Mouse (Mus musculus): ENCODE measurements at regions not wholly inside any gene's neighbourhood (a gene's known extent, or its start where the extent isn't known, plus 50 kb on each side); places are given as distances from the start of the nearest gene placed in this dataset.

GRCm38 (mm10) chr6:111733926-111734325 is 539.6 kb upstream of the Lmcd1 start:
- peak; percentile 76 for DNase-seq (ENCODE audit: low read depth)
- no peak for TF ChIP-seq CTCF (IDR thresholded peaks at IDR 0.05; ENCODE audit: borderline replicate concordance, extremely low read depth, insufficient read depth, insufficient read length)
- no peak for TF ChIP-seq POLR2A (IDR thresholded peaks at IDR 0.05; ENCODE audit: borderline replicate concordance, extremely low read depth, insufficient read depth, insufficient read length, poor library complexity, severe bottlenecking)

GRCm38 (mm10) chr6:111738983-111739382 is 534.6 kb upstream of the Lmcd1 start:
- DNase-seq (ENCODE audit: low read depth): peak; percentile 79
- TF ChIP-seq CTCF (IDR thresholded peaks at IDR 0.05; ENCODE audit: borderline replicate concordance, extremely low read depth, insufficient read depth, insufficient read length): no peak
- no peak for TF ChIP-seq POLR2A (IDR thresholded peaks at IDR 0.05; ENCODE audit: borderline replicate concordance, extremely low read depth, insufficient read depth, insufficient read length, poor library complexity, severe bottlenecking)

GRCm38 (mm10) chr6:111781710-111782481 is 491.7 kb upstream of the Lmcd1 start:
- peak; percentile 30 for DNase-seq (ENCODE audit: low read depth)
- TF ChIP-seq POLR2A (IDR thresholded peaks at IDR 0.05; ENCODE audit: borderline replicate concordance, extremely low read depth, insufficient read depth, insufficient read length, poor library complexity, severe bottlenecking): no peak
- no peak for TF ChIP-seq CTCF (IDR thresholded peaks at IDR 0.05; ENCODE audit: borderline replicate concordance, extremely low read depth, insufficient read depth, insufficient read length)

GRCm38 (mm10) chr6:111808611-111809010 is 464.9 kb upstream of the Lmcd1 start:
- TF ChIP-seq POLR2A (IDR thresholded peaks at IDR 0.05; ENCODE audit: borderline replicate concordance, extremely low read depth, insufficient read depth, insufficient read length, poor library complexity, severe bottlenecking): no peak
- DNase-seq (ENCODE audit: low read depth): no peak

GRCm38 (mm10) chr6:111813982-111814603 is 459.5 kb upstream of the Lmcd1 start:
- DNase-seq (ENCODE audit: low read depth): peak; percentile 78
- TF ChIP-seq POLR2A (IDR thresholded peaks at IDR 0.05; ENCODE audit: borderline replicate concordance, extremely low read depth, insufficient read depth, insufficient read length, poor library complexity, severe bottlenecking) (no peak), CTCF (IDR thresholded peaks at IDR 0.05; ENCODE audit: borderline replicate concordance, extremely low read depth, insufficient read depth, insufficient read length) (no peak)

GRCm38 (mm10) chr6:111815150-111815549 is 458.4 kb upstream of the Lmcd1 start:
- peak; percentile 7 for DNase-seq (ENCODE audit: low read depth)
- no peak for TF ChIP-seq POLR2A (IDR thresholded peaks at IDR 0.05; ENCODE audit: borderline replicate concordance, extremely low read depth, insufficient read depth, insufficient read length, poor library complexity, severe bottlenecking)

- TF ChIP-seq POLR2A (IDR thresholded peaks at IDR 0.05; ENCODE audit: borderline replicate concordance, extremely low read depth, insufficient read depth, insufficient read length, poor library complexity, severe bottlenecking) (no peak), CTCF (IDR thresholded peaks at IDR 0.05; ENCODE audit: borderline replicate concordance, extremely low read depth, insufficient read depth, insufficient read length) (no peak)
- peak; percentile 36 for DNase-seq (ENCODE audit: low read depth)
Observed at GRCm38 (mm10) chr6:111820265-111820664, 453.3 kb upstream of the Lmcd1 start.

- peak; percentile 94 for DNase-seq (ENCODE audit: low read depth)
- no peak for TF ChIP-seq POLR2A (IDR thresholded peaks at IDR 0.05; ENCODE audit: borderline replicate concordance, extremely low read depth, insufficient read depth, insufficient read length, poor library complexity, severe bottlenecking)
- no peak for TF ChIP-seq CTCF (IDR thresholded peaks at IDR 0.05; ENCODE audit: borderline replicate concordance, extremely low read depth, insufficient read depth, insufficient read length)
Observed at GRCm38 (mm10) chr6:111844321-111844835, 429.2 kb upstream of the Lmcd1 start.

- DNase-seq (ENCODE audit: low read depth): peak; percentile 93
- no peak for TF ChIP-seq POLR2A (IDR thresholded peaks at IDR 0.05; ENCODE audit: borderline replicate concordance, extremely low read depth, insufficient read depth, insufficient read length, poor library complexity, severe bottlenecking)
- no peak for TF ChIP-seq CTCF (IDR thresholded peaks at IDR 0.05; ENCODE audit: borderline replicate concordance, extremely low read depth, insufficient read depth, insufficient read length)
Observed at GRCm38 (mm10) chr6:111866101-111866598, 407.4 kb upstream of the Lmcd1 start.

- no peak for TF ChIP-seq CTCF (IDR thresholded peaks at IDR 0.05; ENCODE audit: borderline replicate concordance, extremely low read depth, insufficient read depth, insufficient read length)
- no peak for TF ChIP-seq POLR2A (IDR thresholded peaks at IDR 0.05; ENCODE audit: borderline replicate concordance, extremely low read depth, insufficient read depth, insufficient read length, poor library complexity, severe bottlenecking)
- DNase-seq (ENCODE audit: low read depth): no peak
Observed at GRCm38 (mm10) chr6:111882557-111882956, 391.0 kb upstream of the Lmcd1 start.

- TF ChIP-seq CTCF (IDR thresholded peaks at IDR 0.05; ENCODE audit: borderline replicate concordance, extremely low read depth, insufficient read depth, insufficient read length) (no peak), POLR2A (IDR thresholded peaks at IDR 0.05; ENCODE audit: borderline replicate concordance, extremely low read depth, insufficient read depth, insufficient read length, poor library complexity, severe bottlenecking) (no peak)
- peak; percentile 40 for DNase-seq (ENCODE audit: low read depth)
Observed at GRCm38 (mm10) chr6:111883946-111884345, 389.6 kb upstream of the Lmcd1 start.

Data from brain, embryonic 14.5 days (tissue).